Mouse (Mus musculus) adipose tissue, adult 10 weeks (tissue): ENCODE data around the gene Gtpbp6. TPM values are rescaled to one million over a fixed set of nuclear protein-coding genes. Genes with fewer than 3 reads are reported as not detected.

Experiments
- polyA plus RNA-seq: library from polyadenylated mRNA; stranded (reverse); fragments of 350-450 nt; fragmentation: Illumina TruSeq; extraction: RNeasy Lipid Tissue Mini Kit (QIAGEN cat#74804); gene quantifications from one replicate; pipeline ENCODE4 v1.2.3, GENCODE M21; 2014; ENCODE audit warnings: low read depth, low replicate concordance

The Gtpbp6 gene
- polyA plus RNA-seq: 23.2 TPM

GRCm38 (mm10) chr5:110107581-110108304 is at the start of gene Gtpbp6:
Gene Gtpbp6 (minus strand): TSS chr5:110108197.

GRCm38 (mm10) chr5:110135293-110136086 is 27.5 kb upstream of the Gtpbp6 start, which contains the start of gene Chfr:
Gene Chfr (plus strand): TSS chr5:110135842.

GRCm38 (mm10) chr5:110109991-110110441 is 2.0 kb upstream of the Gtpbp6 start, which contains the start of gene Zfp605:
Gene Zfp605 (plus strand): TSS chr5:110110092.

GRCm38 (mm10) chr5:110099656-110100580 is 8.1 kb downstream of the Gtpbp6 start, which contains the start of gene Plcxd1:
Gene Plcxd1 (plus strand): TSS chr5:110099969.

GRCm38 (mm10) chr5:110094030-110094846 is 13.8 kb downstream of the Gtpbp6 start, which contains the start of gene Gm35315:
Gene Gm35315 (minus strand): TSS chr5:110094420.

GRCm38 (mm10) chr5:110072413-110072812 is 35.6 kb downstream of the Gtpbp6 start, which contains the start of gene Gm17655:
Gene Gm17655 (minus strand): TSS chr5:110072513.

Other genes with a start within 250 kb of the Gtpbp6 start
- gene Gm15446, start 184.8 kb downstream of the Gtpbp6 start, polyA plus RNA-seq: 12.3 TPM
- gene Zfp932, start 111.7 kb downstream of the Gtpbp6 start, polyA plus RNA-seq: 34.7 TPM
- 2.5 TPM for gene Gm17655, start 35.7 kb downstream of the Gtpbp6 start, polyA plus RNA-seq
- gene Gm35315, start 13.8 kb downstream of the Gtpbp6 start, polyA plus RNA-seq: 1.4 TPM
- gene Plcxd1, start 8.2 kb downstream of the Gtpbp6 start, polyA plus RNA-seq: 3.5 TPM
- gene Zfp605, start 1.9 kb upstream of the Gtpbp6 start, polyA plus RNA-seq: 5.6 TPM
- gene Chfr, start 27.6 kb upstream of the Gtpbp6 start, polyA plus RNA-seq: 30.0 TPM
- gene Golga3, start 68.5 kb upstream of the Gtpbp6 start, polyA plus RNA-seq: 20.7 TPM
- 20.8 TPM for gene Ankle2, start 122.8 kb upstream of the Gtpbp6 start, polyA plus RNA-seq
- 27.7 TPM for gene Pgam5, start 161.7 kb upstream of the Gtpbp6 start, polyA plus RNA-seq
- gene Pxmp2, start 178.0 kb upstream of the Gtpbp6 start, polyA plus RNA-seq: 49.1 TPM
- gene Pole, start 178.1 kb upstream of the Gtpbp6 start, polyA plus RNA-seq: 4.7 TPM
- gene P2rx2, start 235.0 kb upstream of the Gtpbp6 start, polyA plus RNA-seq: 37.7 TPM
- gene Lrcol1, start 236.5 kb upstream of the Gtpbp6 start, polyA plus RNA-seq: 279 TPM